Mouse (Mus musculus) layer of hippocampus, adult 9-11 months (tissue): ENCODE data around the gene Nup214.
"Not testable (repeated sequence)": the region's sequence is repeated elsewhere in the genome, so short reads cannot be mapped to it uniquely, and the experiment has no call there.

Experiments
- DNase-seq: peaks from one replicate; pipeline ENCODE4 v3.0.0; 2022

The Nup214 gene

GRCm38 (mm10) chr2:31964191-31964590 is 10.0 kb upstream of the Nup214 start:
- no peak for DNase-seq

GRCm38 (mm10) chr2:31965110-31965509 is 9.1 kb upstream of the Nup214 start:
- DNase-seq, result no peak

GRCm38 (mm10) chr2:31966801-31967200 is 7.4 kb upstream of the Nup214 start:
- DNase-seq, result no peak

- DNase-seq, result no peak
Observed at GRCm38 (mm10) chr2:31972589-31972988, 1.6 kb upstream of the Nup214 start.

- no peak for DNase-seq
Observed at GRCm38 (mm10) chr2:31974809-31975371, 654 bp downstream of the Nup214 start.

GRCm38 (mm10) chr2:31987774-31988173 is 13.5 kb downstream of the Nup214 start:
- DNase-seq, result no peak

- DNase-seq, result no peak
Observed at GRCm38 (mm10) chr2:31990961-31991360, 16.7 kb downstream of the Nup214 start.

GRCm38 (mm10) chr2:31994896-31995295 is 20.7 kb downstream of the Nup214 start:
- DNase-seq, result no peak

GRCm38 (mm10) chr2:31996060-31996459 is 21.8 kb downstream of the Nup214 start:
- DNase-seq, result peak; percentile 87

- DNase-seq, result no peak
Observed at GRCm38 (mm10) chr2:31997539-31997938, 23.3 kb downstream of the Nup214 start.

GRCm38 (mm10) chr2:31998443-31998842 is 24.2 kb downstream of the Nup214 start:
- no peak for DNase-seq

GRCm38 (mm10) chr2:32008311-32008710 is 34.1 kb downstream of the Nup214 start:
- DNase-seq, result no peak

- no peak for DNase-seq
Observed at GRCm38 (mm10) chr2:32008716-32009115, 34.5 kb downstream of the Nup214 start.

- no peak for DNase-seq
Observed at GRCm38 (mm10) chr2:32019704-32020103, 45.5 kb downstream of the Nup214 start.

GRCm38 (mm10) chr2:32020229-32020628 is 46.0 kb downstream of the Nup214 start:
- no peak for DNase-seq

GRCm38 (mm10) chr2:32024372-32024771 is 50.1 kb downstream of the Nup214 start:
- DNase-seq, result no peak

- peak; percentile 75 for DNase-seq
Observed at GRCm38 (mm10) chr2:32029636-32030035, 55.4 kb downstream of the Nup214 start.

GRCm38 (mm10) chr2:32033436-32033835 is 59.2 kb downstream of the Nup214 start:
- no peak for DNase-seq

- DNase-seq, result no peak
Observed at GRCm38 (mm10) chr2:32034206-32034605, 60.0 kb downstream of the Nup214 start.

- no peak for DNase-seq
Observed at GRCm38 (mm10) chr2:32037279-32037858, 63.1 kb downstream of the Nup214 start.

GRCm38 (mm10) chr2:32038661-32039081 is 64.4 kb downstream of the Nup214 start:
- DNase-seq, result peak; percentile 86

- DNase-seq, result not testable (repeated sequence)
Observed at GRCm38 (mm10) chr2:32040646-32041045, 66.4 kb downstream of the Nup214 start.

GRCm38 (mm10) chr2:32041087-32041486 is 66.9 kb downstream of the Nup214 start:
- no peak for DNase-seq

GRCm38 (mm10) chr2:32043836-32044235 is 69.6 kb downstream of the Nup214 start:
- DNase-seq, result no peak

- no peak for DNase-seq
Observed at GRCm38 (mm10) chr2:32045375-32045774, 71.1 kb downstream of the Nup214 start.
